Mouse (Mus musculus) midbrain, embryonic 13.5 days (tissue): ENCODE data around the gene Pikfyve. TPM values are rescaled to one million over a fixed set of nuclear protein-coding genes. Genes with fewer than 3 reads are reported as not detected.

Source experiments
- polyA plus RNA-seq: library from polyadenylated mRNA; unstranded; fragments of >200 nt; fragmentation: Nextera tagmentation; extraction: Ambion mirVana; gene quantifications from 2 replicates; pipeline ENCODE4 v1.2.1, GENCODE M21; 2015

Pikfyve gene
- polyA plus RNA-seq, 1 experiment from 2014 or later, result 14.4 TPM

Other genes with a start within 250 kb of the Pikfyve start
- 10.3 and 11.8 TPM in 2 replicates for gene Plekhm3, start 229.9 kb upstream of the Pikfyve start, polyA plus RNA-seq
- 0.12 and 0.36 TPM in 2 replicates for gene Akr1cl, start 153.9 kb upstream of the Pikfyve start, polyA plus RNA-seq
- gene Cryge, start 135.5 kb upstream of the Pikfyve start, polyA plus RNA-seq, result not detected in 2 replicates
- gene Crygd, start 123.2 kb upstream of the Pikfyve start, polyA plus RNA-seq, result not detected in 2 replicates
- not detected in 2 replicates for gene Crygc, start 113.0 kb upstream of the Pikfyve start, polyA plus RNA-seq
- 0.30 TPM in 1 of 2 replicates, not detected in the other for gene Crygb, start 104.4 kb upstream of the Pikfyve start, polyA plus RNA-seq
- gene Cryga, start 83.3 kb upstream of the Pikfyve start, polyA plus RNA-seq, result not detected in 2 replicates
- gene Gm28845, start 67.1 kb upstream of the Pikfyve start, polyA plus RNA-seq, result not detected in 2 replicates
- 0.26 and 0.27 TPM in 2 replicates for gene D630023F18Rik, start 63.5 kb upstream of the Pikfyve start, polyA plus RNA-seq
- 517 and 568 TPM in 2 replicates for gene Idh1, start 183 bp upstream of the Pikfyve start, polyA plus RNA-seq
- 0.34 and 0.45 TPM in 2 replicates for gene Pth2r, start 95.4 kb downstream of the Pikfyve start, polyA plus RNA-seq